In genomic region chr2:24962304-24963000, GRCm38 (mm10) we compare ENCODE assay signal across 8 mouse cellular contexts. TPM values are rescaled to one million over a fixed set of nuclear protein-coding genes. Genes with fewer than 3 reads are reported as not detected.
DNase-seq lines count a peak whose midpoint lies in the region; ATAC-seq and TF ChIP-seq lines count a peak whose summit lies in the region.

TSS of gene Dph7 (plus strand) at chr2:24962400.

- H3K9me3 ChIP-seq in erythroblast, embryonic 14.5 days (ENCODE audit: control insufficient read depth, low read length), result no peaks in the 10 kb centered on the region
- no peaks in the 10 kb centered on the region for H3K9me3 ChIP-seq in heart, embryonic 12.5 days (replicated peaks)
- no peaks in the 10 kb centered on the region for H3K9me3 ChIP-seq in liver, embryonic 12.5 days (replicated peaks)
- no peaks in the 10 kb centered on the region for H3K9me3 ChIP-seq in stomach, embryonic 15.5 days

- H3K27me3 ChIP-seq in C2C12 (ENCODE audit: control insufficient read depth, insufficient read depth, insufficient read length), result no peaks in the 10 kb centered on the region
- H3K27me3 ChIP-seq in erythroblast, embryonic 14.5 days (ENCODE audit: control insufficient read depth), result no peaks in the 10 kb centered on the region
- no peaks in the 10 kb centered on the region for H3K27me3 ChIP-seq in heart, embryonic 12.5 days (replicated peaks)
- no peaks in the 10 kb centered on the region for H3K27me3 ChIP-seq in liver, embryonic 12.5 days (replicated peaks)
- no peaks in the 10 kb centered on the region for H3K27me3 ChIP-seq in stomach, embryonic 15.5 days (replicated peaks)

- peak; percentile 83 for TF ChIP-seq CTCF in C2C12 (IDR thresholded peaks at IDR 0.05; ENCODE audit: control insufficient read depth, insufficient read depth, insufficient read length)
- peak; percentile 95 for TF ChIP-seq CTCF in brain, embryonic 14.5 days (IDR thresholded peaks at IDR 0.05; ENCODE audit: borderline replicate concordance, extremely low read depth, insufficient read depth, insufficient read length)

- peaks cover 41% of the 10 kb centered on the region for H3K36me3 ChIP-seq in C2C12 (ENCODE audit: control insufficient read depth, insufficient read depth)
- H3K36me3 ChIP-seq in erythroblast, embryonic 14.5 days (ENCODE audit: control insufficient read depth), result peaks cover 72% of the 10 kb centered on the region
- peaks cover 52% of the 10 kb centered on the region for H3K36me3 ChIP-seq in heart, embryonic 12.5 days
- H3K36me3 ChIP-seq in liver, embryonic 12.5 days, result peaks cover 71% of the 10 kb centered on the region
- H3K36me3 ChIP-seq in stomach, embryonic 15.5 days, result peaks cover 33% of the 10 kb centered on the region

- H3K4me2 ChIP-seq in heart, embryonic 12.5 days, result peak within 1 kb of the TSS; percentile 82
- H3K4me2 ChIP-seq in liver, embryonic 12.5 days, result peak within 1 kb of the TSS; percentile 79
- peak within 1 kb of the TSS; percentile 64 for H3K4me2 ChIP-seq in stomach, embryonic 15.5 days

- peak; percentile 42; the same call in 1 of the 2 replicates for TF ChIP-seq POLR2A in brain, embryonic 14.5 days (IDR thresholded peaks at IDR 0.05; ENCODE audit: borderline replicate concordance, extremely low read depth, insufficient read depth, insufficient read length, poor library complexity, severe bottlenecking)

- DNase-seq in brain, embryonic 14.5 days (ENCODE audit: low read depth), result peak; percentile 94
- peak; percentile 91 for DNase-seq in kidney, postnatal 10 days
- DNase-seq in natural killer cell, adult 2 months (ENCODE audit: low spot score in 2 of 2), result peak; percentile 79 to 86

- H3K79me3 ChIP-seq in C2C12 (ENCODE audit: low read depth), result no peaks in the 10 kb centered on the region

- H3K79me2 ChIP-seq in C2C12 (ENCODE audit: control insufficient read depth, insufficient read depth), result peaks cover 11% of the 10 kb centered on the region

- peaks cover 22% of the 10 kb centered on the region for H3K4me1 ChIP-seq in erythroblast, embryonic 14.5 days (ENCODE audit: control insufficient read depth)
- peaks cover 8% of the 10 kb centered on the region for H3K4me1 ChIP-seq in heart, embryonic 12.5 days (replicated peaks)
- H3K4me1 ChIP-seq in liver, embryonic 12.5 days, result peaks cover 15% of the 10 kb centered on the region
- H3K4me1 ChIP-seq in stomach, embryonic 15.5 days, result 0 out of 2 replicates have a peak, but pooled peaks cover 7% of the 10 kb centered on the region

- ATAC-seq in heart, embryonic 12.5 days (ENCODE audit: insufficient number of reproducible peaks, low FRiP score), result peak; percentile 81
- peak; percentile 88 for ATAC-seq in liver, embryonic 12.5 days
- ATAC-seq in stomach, embryonic 15.5 days (ENCODE audit: insufficient read depth, low FRiP score, low read depth), result peak; percentile 88

- H3K9ac ChIP-seq in heart, embryonic 12.5 days, result peak within 1 kb of the TSS; percentile 93
- H3K9ac ChIP-seq in liver, embryonic 12.5 days, result peak within 1 kb of the TSS; percentile 84
- H3K9ac ChIP-seq in stomach, embryonic 15.5 days, result peak within 1 kb of the TSS; percentile 73

- H3ac ChIP-seq in C2C12 (ENCODE audit: control insufficient read depth, insufficient read length, low read depth), result peak within 1 kb of the TSS; percentile 80

- H3K27ac ChIP-seq in heart, embryonic 12.5 days (ENCODE audit: poor library complexity, severe bottlenecking), result no peak within 1 kb of the TSS
- H3K27ac ChIP-seq in liver, embryonic 12.5 days, result peak within 1 kb of the TSS; percentile 68; the same call in 1 of the 2 replicates
- H3K27ac ChIP-seq in stomach, embryonic 15.5 days, result peak within 1 kb of the TSS; percentile 38; the same call in 1 of the 2 replicates

- H3K4me3 ChIP-seq in C2C12 (ENCODE audit: insufficient read depth, poor library complexity, severe bottlenecking), result peak within 1 kb of the TSS; percentile 38
- H3K4me3 ChIP-seq in erythroblast, embryonic 14.5 days (replicated peaks), result peak within 1 kb of the TSS; percentile 84
- peak within 1 kb of the TSS; percentile 98 for H3K4me3 ChIP-seq in heart, embryonic 12.5 days
- H3K4me3 ChIP-seq in liver, embryonic 12.5 days, result peak within 1 kb of the TSS; percentile 83
- H3K4me3 ChIP-seq in stomach, embryonic 15.5 days (replicated peaks), result peak within 1 kb of the TSS; percentile 85

- 1% methylated on average over 28 of the region's 28 CpGs for WGBS in heart, embryonic 12.5 days
- WGBS in liver, embryonic 12.5 days (ENCODE audit: insufficient replicate concordance), result 1% methylated on average over 28 of the region's 28 CpGs
- WGBS in stomach, embryonic 15.5 days, result under 1% methylated on average over 28 of the region's 28 CpGs

TF ChIP-seq in C2C12, 6 proteins besides CTCF, POLR2A, EP300 and RAD21:
- TF ChIP-seq USF1 (IDR thresholded peaks at IDR 0.05; ENCODE audit: low read depth) (no peak), MYOD1 (IDR thresholded peaks at IDR 0.05; ENCODE audit: control insufficient read depth, insufficient read length, low read depth) (no peak), CEBPB (IDR thresholded peaks at IDR 0.05; ENCODE audit: low read depth) (no peak), FOSL1 (IDR thresholded peaks at IDR 0.05; ENCODE audit: insufficient read depth, low read length, poor library complexity, severe bottlenecking) (no peak)

RNA-seq across cellular contexts. Expression of gene Dph7, which starts in this region (rescaled TPM):
- 13.9 TPM for polyA plus RNA-seq in C2C12 (2012; fragmentation: generic; extraction: Trizol)
- polyA plus RNA-seq in brain, embryonic 14.5 days (2012; rRNA removed), result 39.8 and 46.4 TPM in 2 replicates
- 0.78 and 0.86 TPM in 2 replicates for polyA plus RNA-seq in erythroblast, embryonic 14.5 days (2012)
- polyA plus RNA-seq in heart, embryonic 12.5 days (2016; fragmentation: Nextera tagmentation; extraction: Ambion mirVana), result 19.0 and 19.3 TPM in 2 replicates
- polyA plus RNA-seq in liver, embryonic 12.5 days (2016; fragmentation: Nextera tagmentation; extraction: Ambion mirVana), result 14.5 and 16.6 TPM in 2 replicates
- 23.1 and 24.0 TPM in 2 replicates for polyA plus RNA-seq in stomach, embryonic 15.5 days (2015; fragmentation: Nextera tagmentation; extraction: Ambion mirVana)

Comparison
In these comparisons a context has a peak if more than half of its experiments do, and no peak if none do; other contexts are left out.
1. H3K4me3 ChIP-seq: peak in every context shown above with its lines; median percentile 98 in heart, embryonic 12.5 days; 85 in stomach, embryonic 15.5 days; 84 in erythroblast, embryonic 14.5 days; 83 in liver, embryonic 12.5 days; 38 in C2C12.